9 mouse cellular contexts compared by ENCODE assay signal in the genomic region with DNA sequence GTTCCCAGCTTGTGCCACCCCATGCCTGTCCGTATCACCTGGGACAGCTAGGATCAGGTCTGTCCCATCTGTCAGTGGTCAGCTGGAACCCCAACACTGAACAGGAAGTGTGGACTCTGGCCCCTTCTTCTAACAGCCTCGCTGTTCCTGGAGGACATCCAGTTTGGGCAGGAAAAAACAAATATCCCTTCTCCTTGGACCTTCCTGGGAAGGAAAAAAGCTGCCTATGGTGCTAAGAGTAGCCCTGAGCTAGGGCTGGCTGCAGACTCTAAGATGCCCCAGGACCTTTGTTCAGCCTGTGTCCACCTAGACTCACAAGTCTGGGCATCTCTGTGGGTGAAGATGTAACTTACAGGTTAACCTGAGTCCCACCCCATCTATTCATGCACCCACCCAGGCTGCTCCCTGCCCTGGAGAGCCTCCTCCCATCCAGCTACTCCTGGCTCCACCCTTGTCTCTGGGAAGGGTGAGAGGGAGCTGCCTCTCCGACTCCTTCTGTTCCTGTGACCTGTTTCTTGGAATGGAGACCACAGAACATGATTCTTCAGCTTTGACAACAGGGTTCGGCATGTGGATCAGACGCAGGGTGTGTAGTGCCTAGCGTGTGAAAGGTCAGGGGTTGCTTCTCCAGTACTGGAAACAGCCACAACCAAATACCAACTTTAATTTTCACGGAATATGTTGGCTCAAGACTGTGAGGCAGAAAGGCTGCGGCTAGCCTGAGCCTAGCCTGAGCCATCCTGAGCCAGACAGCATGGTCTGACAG. TPM values are rescaled to one million over a fixed set of nuclear protein-coding genes. Genes with fewer than 3 reads are reported as not detected.
A peak's percentile ranks its signal among the peaks of the same experiment; 100 is the strongest.
DNase-seq lines count a peak whose midpoint lies in the region; ATAC-seq and TF ChIP-seq lines count a peak whose summit lies in the region.
"Had no signal": no experiment of that assay in that cellular context is flagged by ENCODE, and none has a peak within 500 bp of the region (broad histone marks: within the 10 kb centered on the region; RNA-seq: fewer than 3 reads in every experiment).

No protein-coding gene starts in this region.

- no peak for DNase-seq in lung, adult 18-20 months
- peak; percentile 64 to 75 for DNase-seq in heart, adult 9 months (ENCODE audit: low spot score in 2 of 2)
- DNase-seq in kidney, postnatal 36 days = peak; percentile 61 to 65
- no peak for DNase-seq in layer of hippocampus, adult 9-10 months (ENCODE audit: low spot score)
- DNase-seq in cerebellum, postnatal 14 days = no peak
- DNase-seq in natural killer cell, adult 2 months (ENCODE audit: low spot score in 2 of 2) = no peak

- no peaks in the 10 kb centered on the region for H3K36me3 ChIP-seq in lung, embryonic 15.5 days

- TF ChIP-seq CTCF in olfactory bulb, adult 2 months (IDR thresholded peaks at IDR 0.05; ENCODE audit: insufficient read depth, low read depth, low read length) = no peak

- H3K9ac ChIP-seq in lung, embryonic 15.5 days = peak overlapping the region; percentile 28; the same call in 1 of the 2 replicates

- 29% methylated on average over 8 of the region's 8 CpGs for WGBS in lung, embryonic 15.5 days
- WGBS in olfactory bulb, adult 2 months = 66% methylated on average over 8 of the region's 8 CpGs

- peak overlapping the region; percentile 72 for H3K27ac ChIP-seq in lung, embryonic 15.5 days
- no peak overlapping the region for H3K27ac ChIP-seq in olfactory bulb, adult 2 months (ENCODE audit: insufficient read depth, low read depth, low read length)

- H3K9me3 ChIP-seq in lung, embryonic 15.5 days = no peaks in the 10 kb centered on the region

- no peaks in the 10 kb centered on the region for H3K27me3 ChIP-seq in lung, embryonic 15.5 days

- peaks cover 64% of the 10 kb centered on the region for H3K4me1 ChIP-seq in lung, embryonic 15.5 days
- H3K4me1 ChIP-seq in olfactory bulb, adult 2 months (ENCODE audit: control insufficient read depth, insufficient read depth, low read length) = peaks cover 42% of the 10 kb centered on the region

- H3K4me2 ChIP-seq in lung, embryonic 15.5 days = peak overlapping the region; percentile 58

- peak; percentile 21; the same call in 1 of the 2 replicates for ATAC-seq in lung, embryonic 15.5 days (ENCODE audit: borderline replicate concordance, extremely low read depth, low FRiP score, low TSS enrichment)

- TF ChIP-seq POLR2A in olfactory bulb, adult 2 months (IDR thresholded peaks at IDR 0.05; ENCODE audit: insufficient read depth, low read depth, low read length) = no peak

- H3K4me3 ChIP-seq in lung, embryonic 15.5 days = peak overlapping the region; percentile 35
- peak overlapping the region; percentile 12; the same call in 1 of the 2 replicates for H3K4me3 ChIP-seq in olfactory bulb, adult 2 months (ENCODE audit: insufficient read depth, low read depth, low read length)
- H3K4me3 ChIP-seq: erythroblast, embryonic 14.5 days had no signal

RNA-seq across cellular contexts. Expression of a gene that starts 1.1 kb away (rescaled TPM):
- polyA plus RNA-seq in lung, embryonic 15.5 days (2015; fragmentation: Nextera tagmentation; extraction: Ambion mirVana) = 6.9 and 7.6 TPM in 2 replicates
- polyA plus RNA-seq in olfactory bulb, adult 2 months (2012; ENCODE audit: insufficient read depth, insufficient read length, low replicate concordance, missing spikeins) = not detected in 2 replicates
- polyA plus RNA-seq: erythroblast, embryonic 14.5 days had no signal

RNA-seq across cellular contexts. Expression of a gene that starts 10.2 kb away (rescaled TPM):
- 30.3 and 33.7 TPM in 2 replicates for polyA plus RNA-seq in lung, embryonic 15.5 days (2015; fragmentation: Nextera tagmentation; extraction: Ambion mirVana)
- not detected in 2 replicates for polyA plus RNA-seq in olfactory bulb, adult 2 months (2012; ENCODE audit: insufficient read depth, insufficient read length, low replicate concordance, missing spikeins)

RNA-seq across cellular contexts. Expression of a gene that starts 27.2 kb away (rescaled TPM):
- polyA plus RNA-seq in lung, embryonic 15.5 days (2015; fragmentation: Nextera tagmentation; extraction: Ambion mirVana) = 4.9 and 6.9 TPM in 2 replicates
- not detected in 2 replicates for polyA plus RNA-seq in olfactory bulb, adult 2 months (2012; ENCODE audit: insufficient read depth, insufficient read length, low replicate concordance, missing spikeins)

RNA-seq across cellular contexts. Expression of a gene that starts 47.5 kb away (rescaled TPM):
- 6.0 and 7.3 TPM in 2 replicates for polyA plus RNA-seq in lung, embryonic 15.5 days (2015; fragmentation: Nextera tagmentation; extraction: Ambion mirVana)
- not detected in 2 replicates for polyA plus RNA-seq in olfactory bulb, adult 2 months (2012; ENCODE audit: insufficient read depth, insufficient read length, low replicate concordance, missing spikeins)

Comparison
In these comparisons a context has a peak if more than half of its experiments do, and no peak if none do; other contexts are left out.
1. DNase-seq: peak in heart, adult 9 months (2 of 2) and kidney, postnatal 36 days (2 of 2); none in lung, adult 18-20 months (0 of 2), layer of hippocampus, adult 9-10 months (single experiment), cerebellum, postnatal 14 days (0 of 2) and natural killer cell, adult 2 months (0 of 2).